Mouse (Mus musculus) olfactory bulb, adult 2 months (tissue): ENCODE measurements around the gene Pde6g.

ENCODE experiments used
- CTCF ChIP-seq: fragments of 200-500 bp; IDR thresholded peaks from 2 replicates; pipeline ENCODE4 v1.5.1; 2012; ENCODE audit warnings: low read depth, mild to moderate bottlenecking, low read length, moderate library complexity; ENCODE audit not compliant: insufficient read depth
- POLR2A ChIP-seq: fragments of 200-500 bp; IDR thresholded peaks from 2 replicates; pipeline ENCODE4 v1.6.1; 2012; ENCODE audit warnings: mild to moderate bottlenecking, low read depth, low read length, moderate library complexity; ENCODE audit not compliant: insufficient read depth

DNA sequence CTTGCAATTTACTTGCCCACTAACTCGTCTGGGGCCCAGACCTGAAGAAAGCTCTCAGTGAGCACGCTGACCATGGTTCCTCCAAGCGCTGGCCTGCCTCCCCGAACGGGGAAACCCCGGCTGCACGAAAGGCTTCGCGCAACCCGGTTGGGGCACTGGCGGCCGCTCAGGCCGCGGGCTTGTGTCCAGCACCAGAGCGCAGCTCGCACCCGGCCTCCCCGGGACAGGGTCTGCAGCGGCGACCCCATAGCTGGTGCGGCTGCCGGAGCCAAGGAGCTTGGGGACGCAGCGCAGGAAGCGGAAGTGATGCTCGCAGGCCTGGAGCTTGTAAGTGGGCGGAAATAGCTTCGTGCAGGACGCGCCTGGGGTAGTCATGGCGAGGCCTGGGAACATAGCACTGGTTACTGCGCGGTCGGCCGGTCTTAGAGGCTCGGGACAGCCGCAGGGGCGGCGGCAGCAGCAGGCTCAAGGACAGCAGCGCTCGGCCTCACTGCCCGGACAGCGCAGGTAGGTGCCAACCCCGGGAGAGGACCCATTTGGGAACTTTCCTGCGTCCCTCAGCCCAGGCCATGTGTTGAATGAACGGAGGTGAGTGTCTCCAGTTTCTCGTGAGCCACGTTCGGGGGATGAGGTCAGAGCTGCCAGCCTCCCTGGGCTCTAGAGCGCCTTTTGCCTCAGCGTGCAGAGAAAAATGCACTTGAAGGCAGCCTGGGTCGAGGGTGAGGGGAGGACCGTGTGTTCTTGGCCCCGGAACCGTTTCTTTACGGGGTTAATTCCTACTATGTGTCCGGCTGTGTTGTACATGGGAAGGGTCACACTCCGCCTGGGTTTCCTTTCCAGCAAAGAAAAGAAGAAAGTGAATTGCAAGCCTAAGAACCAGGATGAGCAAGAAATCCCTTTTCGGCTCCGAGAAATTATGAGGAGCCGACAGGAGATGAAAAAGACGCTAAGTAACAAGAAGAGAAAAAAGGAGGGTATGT lies 4.8 kb upstream of the Pde6g start, which contains the start of the genes Oxld1 and Ccdc137:
- TF ChIP-seq CTCF (no peak), POLR2A (peak; percentile 92)
